Mouse (Mus musculus): ENCODE results near the gene Tmem259.

DNA sequence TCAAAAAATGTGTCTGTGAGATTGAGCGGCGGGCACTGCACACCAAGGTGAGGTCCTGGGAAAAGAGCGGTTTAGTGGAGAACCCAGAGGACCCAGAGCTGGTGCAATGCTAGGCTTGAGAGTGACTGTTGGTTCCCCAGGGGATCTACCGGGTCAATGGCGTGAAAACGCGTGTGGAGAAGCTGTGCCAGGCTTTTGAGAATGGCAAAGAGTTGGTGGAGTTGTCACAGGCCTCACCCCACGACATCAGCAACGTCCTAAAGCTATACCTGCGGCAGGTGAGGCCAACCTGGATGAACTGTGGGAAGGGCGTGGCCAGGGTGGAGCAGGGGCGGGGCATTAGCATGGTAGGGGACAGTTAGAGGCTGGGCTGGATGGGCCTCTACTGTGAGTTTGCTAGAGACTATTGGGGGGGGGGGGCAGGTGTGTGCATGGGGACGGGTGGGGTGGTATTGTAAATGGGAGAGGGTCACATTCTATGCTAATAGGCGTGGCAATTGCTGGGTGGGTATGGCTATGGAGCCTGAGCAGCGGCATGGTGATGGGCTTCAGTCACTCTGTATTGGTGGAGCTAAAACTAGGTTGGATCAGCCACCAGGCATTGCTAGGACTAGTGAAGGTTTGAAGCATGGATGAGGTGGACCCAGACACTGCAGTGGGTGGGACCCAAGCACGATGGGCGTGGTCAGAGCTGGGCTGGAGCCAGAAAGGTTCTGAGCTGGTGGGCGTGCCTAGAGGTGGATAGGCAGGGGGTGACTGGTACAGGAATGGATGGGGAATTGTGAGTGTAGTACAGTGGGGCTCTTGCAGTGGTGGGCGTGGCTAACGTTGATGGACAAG lies 43.8 kb upstream of the Tmem259 start:
- TF ChIP-seq CTCF (IDR thresholded peaks at IDR 0.05; ENCODE audit: low read depth, low read length) (no peak), POLR2A (IDR thresholded peaks at IDR 0.05; ENCODE audit: insufficient read depth, low read length) (no peak)
